Mouse (Mus musculus) left cerebral cortex, postnatal 25 days (tissue): ENCODE data around the gene Gpr171. TPM values are rescaled to one million over a fixed set of nuclear protein-coding genes. Genes with fewer than 3 reads are reported as not detected.

Experiments
- DNase-seq, 2 experiments: peaks; one replicate each; pipeline ENCODE4 v3.0.0; 2022; ENCODE audit warnings: low spot score in 2 of 2, mixed read lengths in 1 of 2
- intact Hi-C: fragments of 180-260 bp; cut with DNase I; formaldehyde crosslinking; loops from one replicate; pipeline ENCODE4 v1.15.1; 2025
- total RNA-seq, 2 experiments: library from RNA; stranded (reverse); gene quantifications; 2 replicates each; pipeline ENCODE4 v1.2.3; 2021

Gene Gpr171
- total RNA-seq, 2 experiments from 2014 or later: not detected

DNA sequence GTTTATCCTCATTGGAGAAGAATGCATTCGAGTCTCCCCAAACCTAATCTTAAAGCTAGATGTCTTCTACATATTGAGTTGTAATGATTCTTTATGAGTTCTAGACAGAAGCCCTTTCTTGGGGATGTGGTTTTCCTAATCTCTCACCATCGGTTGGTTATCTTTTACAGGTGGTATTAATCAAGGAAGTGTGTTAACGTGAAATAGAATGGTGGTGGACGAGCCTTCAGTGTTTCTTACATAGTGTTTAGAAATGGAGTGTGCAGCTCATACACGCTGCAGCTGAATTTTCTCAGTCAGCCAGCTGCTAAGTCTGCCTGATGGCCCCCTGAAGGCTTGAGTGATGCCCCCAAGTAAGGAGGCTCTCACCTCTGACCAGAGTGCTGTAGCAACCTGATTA lies 39.5 kb downstream of the Gpr171 start:
- intact Hi-C loops: loop anchor here (5.0 kb wide), 1 partner anchor 275 kb away; no protein-coding TSS in a partner anchor
- no peak for DNase-seq

DNA sequence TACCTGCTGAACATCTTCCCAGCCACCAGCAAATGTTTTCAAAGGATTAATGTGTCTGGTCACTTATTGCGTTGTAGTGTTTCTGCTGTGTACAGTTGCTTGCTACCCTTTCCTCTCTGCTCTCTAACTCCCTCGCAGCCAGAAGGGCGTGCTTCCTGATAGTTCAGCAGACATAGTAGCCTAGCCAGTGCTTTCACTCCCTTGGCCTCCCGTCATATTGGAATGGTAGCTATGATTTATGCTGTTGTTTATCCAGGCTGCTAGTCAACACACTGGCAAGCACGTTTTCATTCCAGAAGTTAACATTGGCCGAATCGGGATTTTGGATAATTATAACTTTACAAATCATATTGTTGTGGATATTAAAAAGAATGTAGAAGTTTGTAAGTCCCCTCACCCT lies 41.5 kb downstream of the Gpr171 start:
- intact Hi-C loops: loop anchor here (5.0 kb wide), 1 partner anchor 273 kb away; no protein-coding TSS in a partner anchor
- no peak for DNase-seq

- DNase-seq: peak; percentile 83 to 93
- intact Hi-C loops: loop anchor here (1.0 to 10.0 kb wide), 3 partner anchors 76 to 402 kb away; no protein-coding TSS in a partner anchor
Measured at GRCm38 (mm10) chr3:59059022-59059541, 42.5 kb downstream of the Gpr171 start.

- intact Hi-C loops: loop anchor here (5.0 to 10.0 kb wide), 2 partner anchors 210 to 398 kb away; no protein-coding TSS in a partner anchor
Measured at GRCm38 (mm10) chr3:59054834-59055535, 46.6 kb downstream of the Gpr171 start.

More at GRCm38 (mm10) chr3:59054834-59055535, 46.6 kb downstream of the Gpr171 start:
- no peak for DNase-seq

Other genes with a start within 250 kb of the Gpr171 start
- gene Clrn1, start 216.5 kb downstream of the Gpr171 start, total RNA-seq: 1 to 10 TPM in 1 of 2 experiments, under 1 TPM in 1; 0.48 to 1.1 TPM
- gene Med12l, start 96.0 kb downstream of the Gpr171 start, total RNA-seq: 10 to 100 TPM; 37.4 to 44.7 TPM
- 1 to 10 TPM; 2.3 to 2.4 TPM for gene P2ry14, start 51.8 kb upstream of the Gpr171 start, total RNA-seq
- not detected for gene Gpr87, start 93.3 kb upstream of the Gpr171 start, total RNA-seq
- 10 to 100 TPM; 10.6 to 11.1 TPM for gene P2ry13, start 109.1 kb upstream of the Gpr171 start, total RNA-seq
- gene P2ry12, start 161.1 kb upstream of the Gpr171 start, total RNA-seq: 10 to 100 TPM; 50.0 to 51.8 TPM
- gene Igsf10, start 242.6 kb upstream of the Gpr171 start, total RNA-seq: 1 to 10 TPM; 1.9 to 2.5 TPM